ENCODE assay signal across 16 mouse cellular contexts in genomic region chr4:131066186-131066939, GRCm38 (mm10).
DNase-seq lines count a peak whose midpoint lies in the region; ATAC-seq lines count a peak whose summit lies in the region.
"Had no signal": no experiment of that assay in that cellular context is flagged by ENCODE, and none has a peak within 500 bp of the region (broad histone marks: within the 10 kb centered on the region; RNA-seq: fewer than 3 reads in every experiment).

No protein-coding gene starts in this region.

- H3K9ac ChIP-seq in neural tube, embryonic 13.5 days: no peak overlapping the region
- H3K9ac ChIP-seq: stomach, embryonic 15.5 days had no signal

- WGBS in forebrain, embryonic 10.5 days: 35% methylated on average over 8 of the region's 8 CpGs
- 47% methylated on average over 8 of the region's 8 CpGs for WGBS in hindbrain, embryonic 10.5 days
- 18% methylated on average over 8 of the region's 8 CpGs for WGBS in neural tube, embryonic 13.5 days

- peaks cover 19% of the 10 kb centered on the region; the same call in 1 of the 2 replicates for H3K27me3 ChIP-seq in forebrain, embryonic 10.5 days (ENCODE audit: poor library complexity, severe bottlenecking)
- H3K27me3 ChIP-seq in hindbrain, embryonic 10.5 days (ENCODE audit: insufficient read depth, poor library complexity, severe bottlenecking): peaks cover 24% of the 10 kb centered on the region
- H3K27me3 ChIP-seq in neural tube, embryonic 13.5 days: peaks cover 13% of the 10 kb centered on the region
- H3K27me3 ChIP-seq: stomach, embryonic 15.5 days had no signal

- no peak overlapping the region for H3K4me2 ChIP-seq in neural tube, embryonic 13.5 days
- H3K4me2 ChIP-seq: stomach, embryonic 15.5 days had no signal

- H3K4me3 ChIP-seq in forebrain, embryonic 10.5 days: no peak overlapping the region
- H3K4me3 ChIP-seq in hindbrain, embryonic 10.5 days: no peak overlapping the region
- H3K4me3 ChIP-seq in neural tube, embryonic 13.5 days: no peak overlapping the region
- H3K4me3 ChIP-seq: erythroblast, embryonic 14.5 days; stomach, embryonic 15.5 days had no signal

- H3K36me3 ChIP-seq in forebrain, embryonic 10.5 days (replicated peaks): no peaks in the 10 kb centered on the region
- H3K36me3 ChIP-seq in hindbrain, embryonic 10.5 days: no peaks in the 10 kb centered on the region
- H3K36me3 ChIP-seq in neural tube, embryonic 13.5 days: no peaks in the 10 kb centered on the region
- H3K36me3 ChIP-seq: stomach, embryonic 15.5 days had no signal

- intact Hi-C loops in left cerebral cortex, postnatal 36 days (cut with DNase I): no loop called here

- H3K27ac ChIP-seq in forebrain, embryonic 10.5 days: peak overlapping the region; percentile 83
- peak overlapping the region; percentile 77 for H3K27ac ChIP-seq in hindbrain, embryonic 10.5 days
- no peak overlapping the region for H3K27ac ChIP-seq in neural tube, embryonic 13.5 days (replicated peaks)
- H3K27ac ChIP-seq: stomach, embryonic 15.5 days had no signal

- peak; percentile 84 for ATAC-seq in neural tube, embryonic 13.5 days (ENCODE audit: low read depth)
- no peak for ATAC-seq in CD4-positive, CD25-positive, alpha-beta regulatory T cell, adult 4 months

- peaks cover 49% of the 10 kb centered on the region for H3K4me1 ChIP-seq in forebrain, embryonic 10.5 days
- peaks cover 31% of the 10 kb centered on the region for H3K4me1 ChIP-seq in hindbrain, embryonic 10.5 days (replicated peaks)
- peaks cover 28% of the 10 kb centered on the region for H3K4me1 ChIP-seq in neural tube, embryonic 13.5 days (replicated peaks)
- H3K4me1 ChIP-seq: stomach, embryonic 15.5 days had no signal

- DNase-seq in forebrain, embryonic 10.5 days (ENCODE audit: extremely low spot score, low spot score): peak; percentile 68
- DNase-seq in hindbrain, embryonic 10.5 days (ENCODE audit: low spot score): peak; percentile 30
- peak; percentile 14 for DNase-seq in mesoderm, embryonic 11.5 days (ENCODE audit: low read depth, low spot score)
- DNase-seq in lung, postnatal 10 days: no peak
- DNase-seq in left cerebral cortex, postnatal 36 days (ENCODE audit: low spot score in 2 of 2): no peak
- DNase-seq in cerebellum, adult 9-10 months: no peak
- DNase-seq: adrenal gland, postnatal 36 days; kidney, adult 18-20 months; liver; lung, adult 2 months; right cerebral cortex, postnatal 4 days; thymus, postnatal 25 days had no signal

- H3K9me3 ChIP-seq in forebrain, embryonic 10.5 days: no peaks in the 10 kb centered on the region
- no peaks in the 10 kb centered on the region for H3K9me3 ChIP-seq in hindbrain, embryonic 10.5 days
- H3K9me3 ChIP-seq in neural tube, embryonic 13.5 days: no peaks in the 10 kb centered on the region
- H3K9me3 ChIP-seq: stomach, embryonic 15.5 days had no signal

Comparison
In these comparisons a context has a peak if more than half of its experiments do, and no peak if none do; other contexts are left out.
1. DNase-seq: peak in forebrain, embryonic 10.5 days (single experiment), hindbrain, embryonic 10.5 days (single experiment) and mesoderm, embryonic 11.5 days (single experiment); none in lung, postnatal 10 days (single experiment), left cerebral cortex, postnatal 36 days (0 of 2) and cerebellum, adult 9-10 months (single experiment).